Mouse (Mus musculus): Measurements from ENCODE around the gene Aldh18a1. TPM values are rescaled to one million over a fixed set of nuclear protein-coding genes. Genes with fewer than 3 reads are reported as not detected.
A peak's percentile ranks its signal among the peaks of the same experiment; 100 is the strongest.

The Aldh18a1 gene
- polyA plus RNA-seq, 1 experiment from 2014 or later: 41.2 TPM

DNA sequence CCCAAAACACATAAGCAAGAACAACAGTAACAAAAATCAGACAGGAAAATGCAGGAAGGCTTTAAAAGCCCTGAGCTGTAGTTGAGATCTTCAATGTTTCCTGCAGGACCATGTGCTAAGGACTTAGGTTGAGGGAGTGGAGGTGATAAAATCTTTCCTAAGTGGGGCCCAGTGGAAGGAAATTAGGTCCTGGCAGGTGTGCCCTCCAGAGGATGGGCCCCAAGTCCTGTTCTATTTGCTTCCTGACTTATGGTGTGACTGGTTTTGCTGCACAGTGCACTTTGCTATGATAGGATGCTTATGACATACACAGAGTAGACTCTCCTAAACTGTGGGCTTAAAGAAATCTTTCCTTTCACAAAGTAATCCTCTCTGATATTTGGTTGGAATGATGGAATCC, 60.0 kb downstream of the Aldh18a1 start:
- no peaks in the 10 kb centered on the region for H3K27me3 ChIP-seq (ENCODE audit: control insufficient read depth, insufficient read depth, low read length)

GRCm38 (mm10) chr19:40526367-40527014, 61.8 kb downstream of the Aldh18a1 start:
- WGBS: 60% methylated on average over 9 of the region's 9 CpGs
- Histone ChIP-seq H3K27ac (replicated peaks in 1 of 2; ENCODE audit: control insufficient read depth in 1 of 2, insufficient read depth in 1 of 2, low read depth in 2 of 2, low read length in 2 of 2) (no peak overlapping the region), H3K9ac (ENCODE audit: low read length) (peak overlapping the region; percentile 25; the same call in 1 of the 2 replicates), H3K9me3 (ENCODE audit: control insufficient read depth, low read length) (no peaks in the 10 kb centered on the region), H3K27me3 (ENCODE audit: control insufficient read depth, insufficient read depth, low read length) (no peaks in the 10 kb centered on the region), H3K4me2 (ENCODE audit: low read length) (no peak overlapping the region; the same call in 1 of the 2 replicates), H3K4me3 (ENCODE audit: control insufficient read depth in 1 of 2, insufficient read depth in 1 of 2, low read depth in 1 of 2, low read length in 2 of 2) (no peak overlapping the region), H3K36me3 (ENCODE audit: control insufficient read depth, insufficient read depth, low read length) (no peaks in the 10 kb centered on the region), H3K4me1 (ENCODE audit: control insufficient read depth in 2 of 2, insufficient read depth in 2 of 2, low read length in 2 of 2) (peaks cover 5 to 7% of the 10 kb centered on the region in 2 experiments; a peak in 2 of 4 replicates)
- ATAC-seq (ENCODE audit: insufficient number of reproducible peaks, insufficient read depth, low FRiP score, low read depth): no peak

More for the DNA sequence above, 60.0 kb downstream of the Aldh18a1 start:
- no peak overlapping the region for H3K4me3 ChIP-seq (ENCODE audit: control insufficient read depth in 1 of 2, insufficient read depth in 1 of 2, low read depth in 1 of 2, low read length in 2 of 2)
- H3K9me3 ChIP-seq (ENCODE audit: control insufficient read depth, low read length): no peaks in the 10 kb centered on the region
- H3K27ac ChIP-seq (replicated peaks in 1 of 2; ENCODE audit: control insufficient read depth in 1 of 2, insufficient read depth in 1 of 2, low read depth in 2 of 2, low read length in 2 of 2): no peak overlapping the region
- no peak for ATAC-seq (ENCODE audit: insufficient number of reproducible peaks, insufficient read depth, low FRiP score, low read depth)
- no peak overlapping the region for H3K4me2 ChIP-seq (ENCODE audit: low read length)
- H3K36me3 ChIP-seq (ENCODE audit: control insufficient read depth, insufficient read depth, low read length): no peaks in the 10 kb centered on the region
- H3K4me1 ChIP-seq (ENCODE audit: control insufficient read depth in 2 of 2, insufficient read depth in 2 of 2, low read length in 2 of 2): peaks cover 5 to 7% of the 10 kb centered on the region in 2 experiments; a peak in 2 of 4 replicates
- no peak overlapping the region for H3K9ac ChIP-seq (ENCODE audit: low read length)

DNA sequence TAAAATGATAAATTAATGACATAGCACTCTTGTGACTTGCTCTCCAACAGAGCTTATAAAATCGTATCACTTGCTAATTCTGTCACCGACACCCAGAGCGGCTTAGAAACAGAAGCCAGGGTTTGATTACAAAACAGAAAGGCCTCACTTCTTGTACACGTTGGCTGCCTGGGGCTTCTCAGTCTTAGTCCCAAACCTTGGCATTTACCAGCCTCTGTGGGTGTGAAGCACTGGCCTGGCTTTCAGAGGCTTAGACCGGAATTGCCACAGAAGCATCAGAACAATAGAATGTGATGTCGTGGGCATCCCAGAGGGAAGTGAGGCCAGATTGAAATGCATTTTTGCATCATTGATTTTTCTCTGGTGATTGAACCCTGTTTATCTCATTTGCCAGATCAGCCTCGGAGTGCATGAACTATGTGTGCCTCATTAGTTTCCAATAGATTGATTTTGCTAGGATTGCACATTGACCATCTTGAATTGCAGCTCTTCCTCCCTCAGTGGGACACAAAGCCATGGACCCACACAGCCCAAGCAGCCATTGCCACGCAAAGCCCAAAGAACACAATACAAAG, 64.7 kb downstream of the Aldh18a1 start:
- H3K27ac ChIP-seq (replicated peaks in 1 of 2; ENCODE audit: control insufficient read depth in 1 of 2, insufficient read depth in 1 of 2, low read depth in 2 of 2, low read length in 2 of 2): no peak overlapping the region
- H3K4me2 ChIP-seq (ENCODE audit: low read length): no peak overlapping the region
- no peak for ATAC-seq (ENCODE audit: insufficient number of reproducible peaks, insufficient read depth, low FRiP score, low read depth)
- no peak overlapping the region for H3K9ac ChIP-seq (ENCODE audit: low read length)
- peaks cover 5 to 12% of the 10 kb centered on the region in 2 experiments; a peak in 2 of 4 replicates for H3K4me1 ChIP-seq (ENCODE audit: control insufficient read depth in 2 of 2, insufficient read depth in 2 of 2, low read length in 2 of 2)
- H3K4me3 ChIP-seq (ENCODE audit: control insufficient read depth in 1 of 2, insufficient read depth in 1 of 2, low read depth in 1 of 2, low read length in 2 of 2): no peak overlapping the region
- H3K27me3 ChIP-seq (ENCODE audit: control insufficient read depth, insufficient read depth, low read length): no peaks in the 10 kb centered on the region
- H3K36me3 ChIP-seq (ENCODE audit: control insufficient read depth, insufficient read depth, low read length): no peaks in the 10 kb centered on the region
- H3K9me3 ChIP-seq (ENCODE audit: control insufficient read depth, low read length): no peaks in the 10 kb centered on the region
- WGBS: 74% methylated on average over 8 of the region's 8 CpGs

GRCm38 (mm10) chr19:40520403-40520802, 67.9 kb downstream of the Aldh18a1 start:
- no peaks in the 10 kb centered on the region for H3K9me3 ChIP-seq (ENCODE audit: control insufficient read depth, low read length)
- H3K4me3 ChIP-seq (ENCODE audit: control insufficient read depth in 1 of 2, insufficient read depth in 1 of 2, low read depth in 1 of 2, low read length in 2 of 2): no peak overlapping the region
- H3K9ac ChIP-seq (ENCODE audit: low read length): no peak overlapping the region
- H3K27ac ChIP-seq (replicated peaks in 1 of 2; ENCODE audit: control insufficient read depth in 1 of 2, insufficient read depth in 1 of 2, low read depth in 2 of 2, low read length in 2 of 2): no peak overlapping the region
- no peaks in the 10 kb centered on the region for H3K36me3 ChIP-seq (ENCODE audit: control insufficient read depth, insufficient read depth, low read length)
- H3K4me1 ChIP-seq (ENCODE audit: control insufficient read depth in 2 of 2, insufficient read depth in 2 of 2, low read length in 2 of 2): 0 out of 4 replicates have a peak, but pooled peaks cover 0 to 4% of the 10 kb centered on the region in 2 experiments
- no peak for ATAC-seq (ENCODE audit: insufficient number of reproducible peaks, insufficient read depth, low FRiP score, low read depth)
- no peaks in the 10 kb centered on the region for H3K27me3 ChIP-seq (ENCODE audit: control insufficient read depth, insufficient read depth, low read length)
- 76% methylated on average over 5 of the region's 5 CpGs for WGBS
- H3K4me2 ChIP-seq (ENCODE audit: low read length): no peak overlapping the region

GRCm38 (mm10) chr19:40518706-40519105, 69.6 kb downstream of the Aldh18a1 start:
- no peaks in the 10 kb centered on the region for H3K27me3 ChIP-seq (ENCODE audit: control insufficient read depth, insufficient read depth, low read length)
- no peak for ATAC-seq (ENCODE audit: insufficient number of reproducible peaks, insufficient read depth, low FRiP score, low read depth)
- H3K4me3 ChIP-seq (ENCODE audit: control insufficient read depth in 1 of 2, insufficient read depth in 1 of 2, low read depth in 1 of 2, low read length in 2 of 2): no peak overlapping the region
- H3K4me2 ChIP-seq (ENCODE audit: low read length): no peak overlapping the region
- H3K27ac ChIP-seq (replicated peaks in 1 of 2; ENCODE audit: control insufficient read depth in 1 of 2, insufficient read depth in 1 of 2, low read depth in 2 of 2, low read length in 2 of 2): no peak overlapping the region
- H3K9ac ChIP-seq (ENCODE audit: low read length): no peak overlapping the region
- H3K4me1 ChIP-seq (ENCODE audit: control insufficient read depth in 2 of 2, insufficient read depth in 2 of 2, low read length in 2 of 2): 0 out of 4 replicates have a peak, but pooled peaks cover 0 to 4% of the 10 kb centered on the region in 2 experiments
- H3K9me3 ChIP-seq (ENCODE audit: control insufficient read depth, low read length): no peaks in the 10 kb centered on the region
- no peaks in the 10 kb centered on the region for H3K36me3 ChIP-seq (ENCODE audit: control insufficient read depth, insufficient read depth, low read length)
- WGBS: 65% methylated on average over 1 of the region's 1 CpGs

- no peaks in the 10 kb centered on the region for H3K9me3 ChIP-seq (ENCODE audit: control insufficient read depth, low read length)
- H3K9ac ChIP-seq (ENCODE audit: low read length): no peak overlapping the region
- ATAC-seq (ENCODE audit: insufficient number of reproducible peaks, insufficient read depth, low FRiP score, low read depth): no peak
- H3K27me3 ChIP-seq (ENCODE audit: control insufficient read depth, insufficient read depth, low read length): no peaks in the 10 kb centered on the region
- peaks cover 6 to 20% of the 10 kb centered on the region in 2 experiments for H3K4me1 ChIP-seq (ENCODE audit: control insufficient read depth in 2 of 2, insufficient read depth in 2 of 2, low read length in 2 of 2)
- no peak overlapping the region for H3K27ac ChIP-seq (replicated peaks in 1 of 2; ENCODE audit: control insufficient read depth in 1 of 2, insufficient read depth in 1 of 2, low read depth in 2 of 2, low read length in 2 of 2)
- no peak overlapping the region for H3K4me2 ChIP-seq (ENCODE audit: low read length)
- H3K36me3 ChIP-seq (ENCODE audit: control insufficient read depth, insufficient read depth, low read length): no peaks in the 10 kb centered on the region
- no peak overlapping the region for H3K4me3 ChIP-seq (ENCODE audit: control insufficient read depth in 1 of 2, insufficient read depth in 1 of 2, low read depth in 1 of 2, low read length in 2 of 2)
- WGBS: 91% methylated on average over 3 of the region's 3 CpGs
Measured at GRCm38 (mm10) chr19:40515596-40515995, 72.7 kb downstream of the Aldh18a1 start.

GRCm38 (mm10) chr19:40514376-40514775, 73.9 kb downstream of the Aldh18a1 start:
- Histone ChIP-seq H3K36me3 (ENCODE audit: control insufficient read depth, insufficient read depth, low read length) (no peaks in the 10 kb centered on the region), H3K4me3 (ENCODE audit: control insufficient read depth in 1 of 2, insufficient read depth in 1 of 2, low read depth in 1 of 2, low read length in 2 of 2) (no peak overlapping the region), H3K27me3 (ENCODE audit: control insufficient read depth, insufficient read depth, low read length) (no peaks in the 10 kb centered on the region), H3K4me1 (ENCODE audit: control insufficient read depth in 2 of 2, insufficient read depth in 2 of 2, low read length in 2 of 2) (peaks cover 13 to 29% of the 10 kb centered on the region in 2 experiments), H3K4me2 (ENCODE audit: low read length) (peak overlapping the region; percentile 83; the same call in 1 of the 2 replicates), H3K27ac (replicated peaks in 1 of 2; ENCODE audit: control insufficient read depth in 1 of 2, insufficient read depth in 1 of 2, low read depth in 2 of 2, low read length in 2 of 2) (no peak overlapping the region), H3K9me3 (ENCODE audit: control insufficient read depth, low read length) (no peaks in the 10 kb centered on the region), H3K9ac (ENCODE audit: low read length) (no peak overlapping the region)
- no peak for ATAC-seq (ENCODE audit: insufficient number of reproducible peaks, insufficient read depth, low FRiP score, low read depth)
- WGBS: 73% methylated on average over 7 of the region's 7 CpGs

All from heart, embryonic 14.5 days (tissue).